Mouse (Mus musculus) lung, postnatal 14 days (tissue): ENCODE data around the gene S100z.

Experiments used
- DNase-seq: peaks from one replicate; pipeline ENCODE4 v3.0.0; 2021

The S100z gene

DNA sequence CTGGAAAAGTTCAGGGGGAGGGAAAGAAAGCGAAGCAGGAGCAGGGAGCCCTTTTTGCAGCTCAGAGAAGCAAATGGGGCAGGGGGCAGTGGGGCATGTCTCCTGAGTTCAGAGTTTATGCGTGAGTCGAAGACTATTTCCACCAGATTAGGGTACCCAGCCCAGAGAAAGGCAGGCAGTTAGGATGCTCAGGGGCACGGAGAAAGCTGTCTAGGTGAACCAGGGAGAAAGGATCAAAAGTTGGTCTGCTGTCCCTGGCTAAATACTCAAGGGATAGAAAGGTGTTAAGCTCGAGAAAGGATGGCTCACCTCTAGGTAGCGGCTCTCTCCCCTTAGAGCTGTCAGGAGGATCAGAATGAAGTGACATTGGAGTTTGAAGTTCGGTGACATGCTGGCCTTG lies 34.2 kb downstream of the S100z start:
- DNase-seq: no peak

GRCm38 (mm10) chr13:95443376-95444233 lies 34.9 kb downstream of the S100z start:
- DNase-seq: no peak

DNA sequence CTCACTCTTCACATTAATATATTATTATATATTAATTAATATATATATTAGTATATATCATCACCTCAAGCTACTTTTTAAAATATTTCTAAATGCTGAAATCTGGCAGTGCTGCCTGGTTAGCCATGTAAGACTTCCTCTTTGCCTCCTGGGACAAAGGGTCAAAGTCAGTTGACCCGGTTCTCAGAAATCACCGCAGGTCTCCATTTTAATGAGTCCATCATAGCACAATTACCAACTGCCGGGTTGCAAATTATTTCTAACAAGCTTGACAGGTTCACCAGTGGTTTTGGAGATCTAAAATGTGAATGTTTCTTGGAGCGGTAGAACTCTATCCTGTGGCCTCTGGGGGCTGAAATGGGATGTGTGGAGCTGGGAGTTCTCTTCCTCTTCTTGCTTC lies 35.6 kb downstream of the S100z start:
- no peak for DNase-seq

DNA sequence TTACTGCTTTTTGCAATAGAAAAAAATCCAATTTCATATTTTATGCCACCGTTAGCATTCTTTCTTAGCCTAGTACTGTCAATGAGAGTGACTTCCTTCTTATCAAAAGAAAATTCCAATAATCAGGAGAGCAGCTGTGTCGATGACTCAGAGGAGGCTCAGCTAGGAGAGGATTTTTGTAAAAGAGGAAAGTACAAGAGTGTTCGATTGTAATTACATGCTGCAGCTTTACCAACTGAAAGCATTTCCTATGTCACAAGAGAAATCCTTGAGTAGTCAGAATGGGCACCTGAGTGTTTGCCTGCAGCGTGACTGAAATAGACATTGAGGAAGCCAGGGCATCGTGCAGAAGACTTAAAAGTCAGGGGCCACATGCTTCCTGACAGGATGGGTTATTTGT lies 39.0 kb downstream of the S100z start:
- DNase-seq: no peak

- DNase-seq: no peak
Measured at GRCm38 (mm10) chr13:95431760-95432159, 46.8 kb downstream of the S100z start.

- no peak for DNase-seq
Measured at GRCm38 (mm10) chr13:95427499-95427898, 51.0 kb downstream of the S100z start.
